Mouse (Mus musculus) heart, adult 2 months (tissue): ENCODE results near the gene Pafah2.

Source experiments
- CTCF ChIP-seq: fragments of 200-600 bp; IDR thresholded peaks from 2 replicates; pipeline ENCODE4 v1.8.1; 2022; ENCODE audit warnings: antibody characterized with exemption, mild to moderate bottlenecking, moderate library complexity
- EP300 ChIP-seq: fragments of 200-500 bp; IDR thresholded peaks from 2 replicates; pipeline ENCODE4 v1.6.1; 2011; ENCODE audit warnings: low read depth, low read length, control low read depth; ENCODE audit not compliant: insufficient read depth
- POLR2A ChIP-seq: fragments of 200-500 bp; IDR thresholded peaks from 2 replicates; pipeline ENCODE4 v1.6.1; 2011; ENCODE audit warnings: mild to moderate bottlenecking, low read depth, low read length, control low read depth; ENCODE audit not compliant: insufficient read depth

GRCm38 (mm10) chr4:134461252-134461651, 65.1 kb downstream of the Pafah2 start:
- TF ChIP-seq CTCF, result no peak
- no peak for TF ChIP-seq EP300
- no peak for TF ChIP-seq POLR2A
